Mouse (Mus musculus) 3134 (cell line): ENCODE measurements around the gene Ctnnb1.

Source experiments
- DNase-seq: peaks from one replicate; pipeline ENCODE4 v3.0.0-alpha.2; 2011; ENCODE audit warnings: low spot score; ENCODE audit not compliant: insufficient read length; ENCODE audit errors: extremely low read depth

The Ctnnb1 gene

GRCm38 (mm10) chr9:120960611-120961010 lies 31.6 kb downstream of the Ctnnb1 start:
- DNase-seq: no peak

- DNase-seq: no peak
These were observed 32.5 kb downstream of the Ctnnb1 start for GRCm38 (mm10) chr9:120961466-120961865.

GRCm38 (mm10) chr9:120961969-120962700 lies 33.1 kb downstream of the Ctnnb1 start:
- no peak for DNase-seq

- DNase-seq: no peak
These were observed 34.1 kb downstream of the Ctnnb1 start for GRCm38 (mm10) chr9:120963104-120963503.

- DNase-seq: no peak
These were observed 34.7 kb downstream of the Ctnnb1 start for GRCm38 (mm10) chr9:120963720-120964119.

- no peak for DNase-seq
These were observed 35.2 kb downstream of the Ctnnb1 start for GRCm38 (mm10) chr9:120964224-120964623.

- DNase-seq: no peak
These were observed 36.0 kb downstream of the Ctnnb1 start for GRCm38 (mm10) chr9:120965007-120965406.

- no peak for DNase-seq
These were observed 44.1 kb downstream of the Ctnnb1 start for GRCm38 (mm10) chr9:120973026-120973515.

GRCm38 (mm10) chr9:120974209-120974608 lies 45.2 kb downstream of the Ctnnb1 start:
- no peak for DNase-seq

GRCm38 (mm10) chr9:120976158-120976557 lies 47.1 kb downstream of the Ctnnb1 start:
- DNase-seq: no peak

- no peak for DNase-seq
These were observed 47.8 kb downstream of the Ctnnb1 start for GRCm38 (mm10) chr9:120976856-120977255.

- DNase-seq: no peak
These were observed 52.8 kb downstream of the Ctnnb1 start for GRCm38 (mm10) chr9:120981777-120982176.

GRCm38 (mm10) chr9:120983849-120984248 lies 54.8 kb downstream of the Ctnnb1 start:
- DNase-seq: no peak

GRCm38 (mm10) chr9:120984509-120984908 lies 55.5 kb downstream of the Ctnnb1 start:
- no peak for DNase-seq

- DNase-seq: no peak
These were observed 56.0 kb downstream of the Ctnnb1 start for GRCm38 (mm10) chr9:120985009-120985408.

- DNase-seq: no peak
These were observed 56.5 kb downstream of the Ctnnb1 start for GRCm38 (mm10) chr9:120985524-120985923.

GRCm38 (mm10) chr9:120986255-120986654 lies 57.2 kb downstream of the Ctnnb1 start:
- no peak for DNase-seq

GRCm38 (mm10) chr9:120986994-120987393 lies 58.0 kb downstream of the Ctnnb1 start:
- no peak for DNase-seq

- no peak for DNase-seq
These were observed 59.1 kb downstream of the Ctnnb1 start for GRCm38 (mm10) chr9:120988088-120988487.

GRCm38 (mm10) chr9:120989806-120990700 lies 61.0 kb downstream of the Ctnnb1 start:
- no peak for DNase-seq

GRCm38 (mm10) chr9:120991801-120992200 lies 62.8 kb downstream of the Ctnnb1 start:
- no peak for DNase-seq

- no peak for DNase-seq
These were observed 64.0 kb downstream of the Ctnnb1 start for GRCm38 (mm10) chr9:120993004-120993403.
